Mouse (Mus musculus) lung, adult 18-20 months (tissue): ENCODE results near the gene Spred2.
"Not testable (repeated sequence)": the region's sequence is repeated elsewhere in the genome, so short reads cannot be mapped to it uniquely, and the experiment has no call there.

Experiments used
- DNase-seq, 2 experiments: peaks; one replicate each; pipeline ENCODE4 v3.0.0; 2022; ENCODE audit warnings: mixed read lengths in 2 of 2

Gene Spred2

DNA sequence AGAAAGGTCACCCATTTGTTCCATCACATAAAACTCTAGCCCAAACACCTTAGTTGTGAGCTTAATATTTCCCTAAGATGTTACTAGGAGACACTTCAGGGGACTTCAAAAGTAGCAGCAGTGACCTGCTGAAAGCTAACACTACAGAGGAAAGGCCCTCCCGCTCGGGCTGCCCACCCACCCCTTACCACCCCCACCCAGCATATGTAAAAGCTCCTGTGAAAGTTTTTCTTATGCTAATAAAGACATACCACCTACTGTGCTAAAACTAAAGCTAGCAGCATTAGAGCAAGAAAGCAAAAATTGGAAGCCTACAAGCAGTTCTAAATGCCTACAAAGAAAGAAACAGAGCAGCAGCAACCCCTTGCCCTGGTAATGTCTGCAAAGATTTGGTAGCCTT is 139.9 kb downstream of the Spred2 start:
- not testable (repeated sequence) for DNase-seq

DNA sequence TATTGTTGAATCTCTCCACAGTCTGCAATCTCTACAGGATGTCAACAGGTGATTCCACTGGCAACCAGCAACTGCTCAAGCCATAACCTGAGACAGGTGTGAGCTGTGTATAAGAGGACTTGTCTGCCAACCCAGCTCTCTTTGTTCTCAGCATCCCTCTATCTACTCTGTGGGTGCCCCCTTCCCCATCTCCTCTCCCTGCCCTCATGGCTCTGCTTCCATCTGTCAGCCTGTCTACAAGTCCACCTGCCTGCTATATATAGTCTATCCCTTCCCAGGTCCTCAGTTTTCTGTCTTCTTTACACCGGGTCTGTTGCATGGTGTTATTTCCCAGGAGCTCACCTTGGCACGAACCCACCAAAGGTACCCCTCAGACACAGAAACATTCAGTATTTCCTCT is 140.8 kb downstream of the Spred2 start:
- no peak for DNase-seq

DNA sequence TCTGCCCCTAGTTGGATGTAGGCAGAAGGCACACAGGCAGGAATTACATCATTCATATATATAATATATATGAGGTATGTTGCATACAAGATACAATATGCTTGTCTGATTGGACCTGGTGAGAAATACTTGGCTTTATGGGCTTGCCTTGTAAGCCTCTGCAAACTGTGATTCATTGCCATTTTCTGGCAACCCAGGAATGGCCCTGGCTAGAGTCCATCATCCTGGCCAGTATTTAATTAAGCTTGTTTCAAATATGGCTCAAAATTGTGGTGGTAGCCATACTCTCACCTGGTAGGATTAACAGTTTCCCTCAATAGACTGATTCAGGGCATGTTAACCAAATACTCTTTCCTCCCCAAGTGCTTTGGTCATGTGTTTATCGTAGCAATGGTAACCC is 141.9 kb downstream of the Spred2 start:
- no peak for DNase-seq

DNA sequence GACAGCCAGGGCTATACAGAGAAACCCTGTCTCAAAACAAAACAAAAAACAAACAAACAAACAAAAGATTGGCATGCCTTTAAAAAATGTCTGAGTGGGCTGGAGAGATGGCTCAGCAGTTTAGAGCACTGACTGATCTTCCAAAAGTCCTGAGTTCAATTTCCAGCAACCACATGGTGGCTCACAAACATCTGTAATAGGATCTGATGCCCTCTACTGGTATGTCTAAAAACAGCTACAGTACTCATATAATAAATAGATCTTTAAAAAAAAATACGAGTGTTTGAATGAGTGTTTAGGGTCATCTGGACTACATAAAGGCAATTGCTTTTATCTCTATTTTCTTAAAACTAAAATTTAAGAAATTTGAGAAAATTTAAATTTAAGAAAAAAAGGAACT is 143.3 kb downstream of the Spred2 start:
- DNase-seq = no peak

DNA sequence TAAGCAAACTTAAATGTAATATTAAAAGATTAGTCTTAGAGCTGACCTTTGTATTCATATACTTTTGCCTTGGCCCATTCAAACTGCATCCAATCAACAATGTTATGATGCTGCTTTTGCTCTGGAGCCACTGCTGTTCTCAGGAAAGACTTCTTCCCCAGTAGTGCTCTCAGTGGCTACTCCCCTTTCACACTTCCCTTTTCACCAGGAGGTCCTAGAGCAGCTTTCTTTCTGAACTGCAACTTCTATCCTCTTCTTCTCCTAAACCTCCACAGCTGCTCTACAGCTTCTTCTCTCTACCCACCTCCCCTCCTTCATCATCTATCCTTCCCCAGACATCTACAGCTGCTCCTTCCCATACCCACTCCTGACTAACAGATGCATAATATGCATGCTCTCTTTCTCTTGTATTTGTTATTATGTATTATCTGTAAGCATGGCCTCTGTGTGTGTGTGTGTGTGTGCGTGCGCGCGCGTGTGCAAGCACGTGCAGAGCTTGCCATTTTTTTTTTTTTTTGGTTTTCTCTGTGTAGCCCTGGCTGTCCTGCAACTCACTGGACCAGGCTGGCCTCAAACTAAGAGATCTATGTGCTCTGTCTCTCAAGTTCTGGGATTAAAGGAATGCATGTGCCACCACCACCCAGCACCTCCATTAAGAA is 144.3 kb downstream of the Spred2 start:
- no peak for DNase-seq

DNA sequence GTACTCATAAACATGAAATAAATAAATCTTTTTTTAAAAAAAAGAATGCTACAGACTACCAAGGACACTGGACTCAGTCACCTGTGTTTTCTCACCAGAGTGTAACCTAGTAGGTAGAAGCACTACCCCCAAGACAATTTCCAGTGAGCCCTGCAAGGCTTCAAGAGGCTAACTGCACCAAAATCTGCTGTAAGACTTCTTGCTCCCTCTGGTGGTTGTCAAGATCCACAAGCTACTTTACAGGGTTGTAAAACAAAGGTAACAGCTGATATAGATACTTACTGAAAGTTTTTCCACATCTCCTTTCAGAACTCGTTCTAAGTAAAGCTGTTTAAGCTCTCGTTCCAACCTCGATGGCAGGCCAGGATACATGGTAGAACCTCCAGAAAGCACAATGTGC is 148.0 kb downstream of the Spred2 start:
- DNase-seq = peak in 1 of 2 experiments; percentile 11

DNA sequence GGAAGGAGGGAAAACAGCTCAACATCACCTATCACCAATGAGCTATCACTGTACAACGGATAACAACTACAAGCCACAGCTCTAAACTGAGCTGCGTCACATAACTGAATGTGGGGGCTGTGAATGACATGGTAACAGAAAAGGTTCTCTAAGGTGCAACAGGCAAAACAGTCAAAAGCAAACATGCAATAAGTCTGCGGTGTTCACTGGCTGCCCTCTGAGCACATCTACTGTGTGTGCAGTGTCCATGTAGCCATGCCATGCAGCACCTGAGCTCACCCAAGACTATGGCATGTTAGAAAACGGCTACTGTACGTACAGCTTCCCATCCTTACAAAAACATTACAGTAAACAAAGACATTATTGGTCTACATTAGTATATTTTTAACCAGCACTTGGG is 148.7 kb downstream of the Spred2 start:
- DNase-seq = no peak
